Mouse (Mus musculus): ENCODE measurements around the gene Il21.

The Il21 gene

DNA sequence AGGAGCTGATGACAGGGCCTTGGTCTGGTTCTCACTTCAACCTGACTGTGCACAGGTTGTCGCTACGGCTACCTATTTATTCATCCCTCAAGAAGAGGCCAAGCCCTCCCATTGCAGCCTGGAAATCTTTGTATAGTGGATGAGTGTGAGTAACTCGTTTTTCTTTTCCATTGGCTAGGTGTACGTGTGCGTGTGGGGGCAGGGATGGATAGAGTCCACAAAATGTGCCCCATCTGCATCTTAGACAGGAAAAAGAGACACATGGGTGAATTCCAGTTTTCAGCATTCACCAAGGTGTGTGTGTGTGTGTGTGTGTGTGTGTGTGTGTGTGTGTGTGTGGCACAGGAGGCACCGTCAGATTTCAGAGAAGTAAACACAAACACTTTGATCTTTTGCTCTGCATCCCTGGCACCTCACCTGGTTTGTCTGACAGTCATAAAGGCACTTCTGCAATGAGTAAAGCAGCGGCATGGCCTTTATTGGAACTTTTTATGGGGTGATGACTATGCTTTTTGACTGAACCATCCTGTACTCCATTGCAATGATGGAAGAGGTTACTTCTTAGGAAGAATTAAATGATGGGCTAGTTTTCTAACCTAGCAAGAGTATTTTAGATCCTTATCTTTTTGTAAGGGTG lies at the start of gene Il21:
Gene Il21 (minus strand): TSS at position 51 of the 637 bp plus-strand sequence.
- no peak for DNase-seq (ENCODE audit: low read depth, low spot score)

DNA sequence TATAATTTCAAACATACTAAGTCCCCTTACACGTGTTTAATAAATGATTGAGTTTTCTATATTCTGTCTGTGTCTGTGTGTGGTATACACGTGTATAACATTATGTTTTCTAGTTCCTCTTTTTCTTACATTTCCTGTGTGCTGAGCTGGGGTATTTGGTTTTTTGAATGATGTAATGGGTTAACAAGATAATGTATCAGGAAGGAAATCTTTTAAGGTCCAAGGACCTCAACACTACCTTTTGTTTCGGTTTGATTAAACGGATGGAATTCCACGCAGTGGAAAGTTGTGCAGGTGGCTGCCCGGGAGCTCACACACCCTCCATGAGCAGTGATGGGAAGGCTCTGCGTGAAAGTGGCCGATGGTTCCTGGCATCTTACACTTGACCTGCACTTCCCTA lies 48.4 kb upstream of the Il21 start:
- no peak for DNase-seq (ENCODE audit: low read depth, low spot score)

DNA sequence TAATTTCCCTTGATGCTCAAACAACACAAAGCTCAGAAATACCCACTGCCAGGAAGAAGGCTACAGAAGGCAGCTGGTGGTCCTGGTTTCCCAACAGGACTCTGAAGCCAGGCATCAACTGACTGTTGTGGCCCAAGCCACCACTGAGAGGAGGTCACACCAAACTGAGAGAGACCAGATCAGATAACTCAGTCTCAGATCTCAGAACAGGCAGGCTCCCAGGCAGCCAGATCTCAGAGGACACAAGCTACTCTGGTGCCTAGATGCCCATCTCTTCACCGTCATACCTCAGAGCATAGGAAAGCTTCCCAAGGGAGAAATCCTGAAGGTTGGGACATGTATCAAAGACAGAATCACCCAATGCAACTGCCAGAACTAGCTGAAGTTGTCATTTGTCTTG lies 47.8 kb upstream of the Il21 start:
- DNase-seq (ENCODE audit: low read depth, low spot score), result no peak

DNA sequence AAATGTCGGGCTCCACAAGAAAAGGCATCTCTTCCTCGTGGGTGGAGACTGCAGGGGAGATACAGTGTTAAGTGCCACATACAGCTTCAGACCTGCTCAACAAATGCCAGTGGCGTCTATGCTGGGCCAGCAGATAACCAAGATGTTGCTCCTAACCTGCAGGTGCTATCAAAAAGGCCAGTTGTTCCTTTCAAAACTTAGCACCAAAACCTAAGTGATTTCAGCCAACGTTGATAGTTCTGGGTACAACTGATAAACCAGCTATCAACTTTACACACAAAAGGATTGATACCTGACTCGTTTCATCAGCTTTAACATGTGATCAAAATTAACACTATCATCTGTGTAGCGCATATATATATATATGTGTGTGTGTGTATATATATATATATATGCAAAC lies 42.2 kb upstream of the Il21 start:
- no peak for DNase-seq (ENCODE audit: low read depth, low spot score)

DNA sequence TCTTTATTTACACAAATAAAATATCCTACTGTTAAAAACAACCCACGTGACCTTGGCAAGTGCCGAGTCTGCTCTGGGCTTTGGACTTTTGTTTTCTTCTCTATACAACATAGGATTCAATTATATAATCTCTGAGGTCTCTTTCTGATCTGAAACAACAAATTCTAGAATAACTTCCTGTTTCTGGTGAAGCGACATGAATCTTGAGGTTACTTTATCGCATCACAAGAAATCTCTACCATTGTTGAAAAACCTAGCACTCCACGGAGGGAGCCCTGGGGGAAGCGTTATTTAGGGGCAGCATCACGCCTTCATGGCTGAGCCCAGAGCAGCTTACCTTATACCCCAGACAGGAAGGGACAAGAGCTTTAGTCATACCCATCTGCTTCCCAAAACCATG lies 40.7 kb upstream of the Il21 start:
- no peak for DNase-seq (ENCODE audit: low read depth, low spot score)

DNA sequence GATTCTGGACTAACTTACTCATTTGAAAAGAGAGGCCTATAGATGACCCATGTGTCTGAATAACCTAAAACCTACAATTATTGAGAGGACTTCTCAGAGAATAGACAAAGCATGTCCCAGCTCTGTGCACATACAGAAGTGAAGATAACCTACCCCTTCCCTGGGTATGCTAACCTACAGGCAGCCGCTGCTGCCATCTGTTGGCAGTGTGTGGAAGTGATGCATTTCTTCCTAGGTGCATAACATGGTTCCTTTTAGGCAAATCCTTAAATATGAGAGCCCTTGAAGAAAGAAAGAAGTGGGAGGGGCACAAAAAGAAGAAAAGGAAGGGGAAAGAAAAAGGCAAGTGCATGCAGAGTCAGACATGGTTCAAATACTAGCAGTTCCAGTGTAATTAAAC lies 38.8 kb upstream of the Il21 start:
- peak; percentile 47 for DNase-seq (ENCODE audit: low read depth, low spot score)

DNA sequence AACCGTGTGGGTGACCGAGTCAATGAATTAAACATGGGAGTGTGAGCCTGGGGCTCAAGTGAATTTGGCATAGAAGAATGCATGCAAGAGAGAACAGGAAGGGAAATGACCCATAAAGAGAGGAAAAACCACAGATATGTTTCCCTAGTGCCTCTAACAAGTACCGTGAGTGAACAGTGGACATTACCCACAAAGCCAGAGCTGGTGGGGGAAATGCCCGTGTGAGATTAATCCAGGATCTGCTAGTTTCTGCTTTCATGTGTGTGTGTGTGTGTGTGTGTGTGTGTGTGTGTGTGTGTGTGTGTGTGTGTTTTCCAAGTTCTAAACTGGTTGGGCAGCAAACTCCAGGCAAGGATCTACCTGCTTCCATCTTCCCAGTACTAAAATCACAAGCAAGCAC lies 37.5 kb upstream of the Il21 start:
- no peak for DNase-seq (ENCODE audit: low read depth, low spot score)

DNA sequence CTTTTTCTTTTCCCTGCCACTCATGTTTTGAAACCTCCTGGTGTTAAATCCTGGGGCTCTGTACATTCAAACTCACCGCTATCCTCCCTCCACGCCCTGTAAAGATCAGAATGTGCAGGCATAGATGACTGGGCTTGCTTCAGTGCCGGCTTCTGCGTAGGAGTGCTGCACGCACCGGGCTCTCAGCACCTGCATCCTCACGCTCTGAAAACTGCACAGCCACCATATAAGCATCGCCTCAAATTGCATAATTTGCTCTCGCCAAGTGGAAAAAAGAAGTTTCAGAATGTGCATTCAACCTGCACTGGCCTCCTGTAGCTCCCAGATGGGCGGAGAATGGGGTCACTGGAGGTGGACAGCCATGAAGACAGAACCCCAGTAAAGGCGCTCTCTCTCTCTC lies 35.9 kb upstream of the Il21 start:
- no peak for DNase-seq (ENCODE audit: low read depth, low spot score)

DNA sequence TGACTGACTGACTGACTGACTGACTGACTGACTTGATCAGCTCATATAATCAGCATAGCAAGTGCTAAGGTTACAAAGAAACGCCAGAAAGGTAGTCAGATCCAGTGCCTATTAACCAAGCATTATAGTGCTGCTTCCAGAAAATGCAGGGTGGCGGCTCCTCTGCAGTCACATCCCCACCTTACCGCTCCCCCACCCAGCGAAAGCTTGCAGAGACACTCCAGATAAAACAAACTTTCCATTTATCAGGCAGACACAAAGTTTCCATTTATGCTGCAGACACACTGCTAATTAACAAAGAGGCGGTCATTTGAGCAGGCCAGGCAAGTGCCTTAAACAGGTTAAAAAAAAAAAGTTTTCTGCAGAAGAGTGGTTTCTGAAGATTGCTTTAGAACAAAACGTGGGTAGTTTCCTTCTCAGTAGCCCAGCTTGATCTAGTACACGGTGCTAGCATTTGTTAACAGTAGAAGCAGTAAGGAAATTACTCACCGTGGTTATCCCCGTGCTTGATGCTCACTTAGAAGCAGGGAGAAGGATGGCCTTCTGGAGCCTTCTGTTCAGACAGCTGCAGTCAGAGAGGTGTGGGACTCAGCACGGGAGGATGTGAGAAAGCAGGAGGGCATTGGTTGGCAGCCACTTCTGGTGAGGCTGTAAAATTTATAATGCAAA lies 27.0 kb upstream of the Il21 start:
- no peak for DNase-seq (ENCODE audit: low read depth, low spot score)

DNA sequence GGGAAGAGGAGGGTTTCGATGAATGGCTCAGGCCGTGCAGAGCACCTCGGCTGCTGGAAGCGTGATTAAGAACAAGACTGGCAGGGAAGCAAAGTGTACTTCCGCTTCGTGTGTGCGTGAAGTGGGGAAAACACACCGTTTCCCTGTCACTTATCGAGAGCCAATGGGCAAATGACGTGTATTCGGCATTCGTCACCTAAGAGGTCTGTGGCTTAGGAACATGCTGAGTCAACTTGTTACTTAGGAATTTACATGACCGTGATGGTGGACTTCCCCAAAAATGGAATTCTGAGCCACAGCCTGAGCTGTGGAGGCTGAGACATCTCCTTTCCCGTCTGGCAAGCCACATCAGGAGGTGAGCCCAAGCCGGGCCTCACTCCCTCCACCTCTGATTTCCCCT lies 25.3 kb upstream of the Il21 start:
- DNase-seq (ENCODE audit: low read depth, low spot score), result no peak

DNA sequence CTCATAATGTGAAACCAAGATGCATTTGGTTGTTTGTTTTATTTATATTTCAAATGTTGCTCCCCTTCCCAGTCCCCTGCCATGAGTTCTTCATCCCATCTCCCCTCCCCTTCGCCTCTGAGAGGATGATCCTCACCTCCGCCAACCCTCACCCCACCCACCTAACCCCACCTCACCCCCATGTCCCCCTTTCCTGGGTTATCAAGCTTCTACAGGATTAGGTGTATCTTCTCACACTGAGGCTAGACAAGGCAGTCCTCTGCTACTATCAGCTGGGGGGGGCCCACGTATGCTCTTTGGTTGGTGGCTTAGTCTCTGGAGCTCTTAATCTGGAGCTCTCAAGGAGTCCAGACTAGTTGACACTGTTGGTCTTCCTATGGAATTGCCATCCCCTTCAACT lies 18.5 kb upstream of the Il21 start:
- no peak for DNase-seq (ENCODE audit: low read depth, low spot score)

DNA sequence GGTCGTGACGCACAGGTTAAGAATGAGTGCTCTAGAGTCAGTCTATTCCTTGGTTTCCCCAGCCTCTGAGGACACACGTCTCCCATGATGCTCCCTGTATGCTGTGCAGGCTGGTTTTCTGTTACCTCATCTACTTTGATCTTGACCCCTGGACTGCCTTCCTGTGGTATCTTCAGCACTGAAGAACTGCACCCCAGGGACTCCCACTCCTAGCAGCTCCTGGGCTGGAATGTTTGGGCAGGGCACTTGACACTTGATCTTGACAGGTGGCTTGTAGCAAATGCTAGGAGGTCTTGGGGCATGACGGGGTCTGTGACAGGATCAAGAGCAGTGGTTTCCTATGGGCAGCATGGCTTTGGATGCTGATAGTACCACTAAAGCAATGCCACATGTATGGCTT lies 2.6 kb upstream of the Il21 start:
- peak; percentile 24 for DNase-seq (ENCODE audit: low read depth, low spot score)

DNA sequence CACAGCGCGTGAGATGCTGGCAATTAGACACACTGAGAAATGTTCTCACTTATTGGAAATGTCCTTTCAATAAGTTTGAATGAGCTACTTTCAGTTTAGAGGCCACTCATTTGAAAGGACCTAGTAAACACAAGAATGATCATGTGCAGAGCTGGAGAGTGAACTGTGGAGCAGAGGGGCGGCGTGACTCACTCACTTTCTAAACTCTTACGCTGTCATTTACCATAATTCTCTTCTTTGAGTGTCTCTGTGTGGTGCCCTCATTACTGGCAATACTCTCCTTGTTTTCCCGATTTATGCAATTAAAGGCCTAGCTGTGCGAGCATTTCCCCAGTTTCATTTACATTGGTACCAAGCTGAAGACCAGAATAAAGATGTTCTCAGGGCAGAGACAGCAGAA lies 1.3 kb downstream of the Il21 start:
- no peak for DNase-seq (ENCODE audit: low read depth, low spot score)

DNA sequence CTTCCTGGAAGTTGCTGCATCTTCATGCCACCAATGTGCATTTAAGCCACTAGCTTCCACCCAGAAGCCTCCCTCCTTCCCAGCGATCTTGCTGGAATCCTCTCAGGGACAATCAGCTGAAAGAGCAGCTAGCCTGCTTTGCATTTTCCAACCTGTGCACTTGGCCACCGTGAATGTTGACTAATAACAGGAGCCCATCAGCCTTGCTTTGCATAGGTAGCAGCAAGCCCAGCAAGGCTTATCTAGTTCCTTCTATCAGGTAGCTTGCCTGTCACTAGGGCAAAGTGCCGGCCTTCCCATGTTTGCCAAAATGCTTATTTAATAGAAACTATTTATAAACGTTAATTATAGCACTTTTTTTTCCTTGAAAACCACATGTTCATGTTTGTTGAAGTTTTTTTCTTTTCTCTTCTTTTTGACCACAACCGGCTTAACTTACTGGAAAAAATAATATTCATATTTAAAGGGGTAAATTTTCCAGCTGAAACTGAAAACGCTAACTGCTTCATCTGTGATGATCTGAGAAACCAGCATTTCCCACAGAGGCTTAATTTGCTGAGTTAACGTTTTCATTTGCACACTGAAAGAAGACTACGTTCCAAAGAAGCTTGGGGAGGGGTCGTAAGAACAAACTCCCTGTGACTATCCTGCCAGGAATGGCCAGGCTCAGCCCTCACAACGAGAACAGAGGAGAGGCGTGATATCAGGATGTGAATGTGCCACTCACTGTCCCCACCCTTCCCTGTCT lies 3.2 kb downstream of the Il21 start:
- no peak for DNase-seq (ENCODE audit: low read depth, low spot score)

DNA sequence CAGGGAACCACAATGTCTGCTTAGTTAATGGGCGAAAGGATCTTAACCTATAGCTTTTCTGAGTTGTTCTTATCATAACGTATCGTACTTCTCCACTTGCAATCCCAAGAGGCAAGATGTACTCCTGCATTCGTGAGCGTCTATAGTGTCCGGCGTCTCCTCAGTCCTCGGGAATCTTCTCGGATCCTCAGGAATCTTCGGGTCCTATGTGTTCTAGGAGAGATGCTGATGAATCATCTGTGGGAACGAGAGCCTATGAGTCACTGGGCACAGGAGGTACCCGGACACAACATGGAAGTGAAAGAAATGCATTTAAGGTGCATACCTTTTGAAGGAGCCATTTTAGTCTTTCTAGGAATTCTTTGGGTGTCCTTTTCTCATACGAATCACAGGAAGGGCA lies 7.3 kb downstream of the Il21 start:
- DNase-seq (ENCODE audit: low read depth, low spot score), result no peak

DNA sequence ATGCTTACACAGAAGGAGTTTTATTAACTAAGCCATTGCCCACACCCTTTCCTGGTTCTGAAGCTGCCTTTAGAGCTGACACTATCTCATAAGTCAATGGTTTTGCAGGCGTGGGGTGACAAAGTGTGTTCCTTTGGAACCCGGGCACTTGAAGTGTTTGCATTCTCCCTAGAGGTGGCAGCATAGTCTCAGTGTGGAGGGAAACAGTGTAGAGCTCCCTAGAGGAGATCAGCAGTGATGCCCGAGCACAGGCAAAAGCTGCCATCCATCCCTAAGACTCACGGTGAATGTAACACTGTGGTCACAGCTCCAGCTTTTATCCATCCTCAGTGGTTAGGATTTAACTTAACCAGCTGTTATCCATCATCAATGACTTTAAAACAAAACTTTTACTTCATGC lies 13.4 kb downstream of the Il21 start:
- DNase-seq (ENCODE audit: low read depth, low spot score), result peak; percentile 39

DNA sequence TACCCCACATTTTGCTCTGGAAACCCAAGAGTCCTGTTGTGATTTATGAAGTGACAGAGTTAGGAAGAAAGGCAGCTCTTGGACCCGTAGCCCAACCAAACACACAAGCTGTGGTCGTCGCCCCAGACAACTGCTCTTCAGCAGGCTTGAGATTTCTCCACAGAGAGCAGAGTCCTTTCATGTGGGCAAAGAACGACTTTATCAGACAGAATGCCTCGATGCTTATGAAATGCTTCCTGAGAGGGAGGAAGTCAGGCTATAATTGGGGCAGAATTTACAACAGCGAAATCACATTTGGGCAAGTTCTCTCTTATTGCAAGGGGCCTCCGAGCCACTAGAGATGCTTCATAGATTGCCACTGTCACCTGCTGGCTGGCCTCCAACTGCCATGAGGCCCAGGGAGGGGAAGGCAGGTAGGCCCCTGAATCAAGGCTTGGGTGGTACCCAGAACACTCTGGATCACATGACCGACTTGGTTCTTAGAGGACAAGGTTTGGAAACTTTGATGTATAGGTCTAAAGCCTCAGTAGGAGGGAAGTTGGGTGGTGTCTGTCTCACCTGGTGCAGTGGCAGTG lies 27.1 kb downstream of the Il21 start:
- DNase-seq (ENCODE audit: low read depth, low spot score), result no peak

DNA sequence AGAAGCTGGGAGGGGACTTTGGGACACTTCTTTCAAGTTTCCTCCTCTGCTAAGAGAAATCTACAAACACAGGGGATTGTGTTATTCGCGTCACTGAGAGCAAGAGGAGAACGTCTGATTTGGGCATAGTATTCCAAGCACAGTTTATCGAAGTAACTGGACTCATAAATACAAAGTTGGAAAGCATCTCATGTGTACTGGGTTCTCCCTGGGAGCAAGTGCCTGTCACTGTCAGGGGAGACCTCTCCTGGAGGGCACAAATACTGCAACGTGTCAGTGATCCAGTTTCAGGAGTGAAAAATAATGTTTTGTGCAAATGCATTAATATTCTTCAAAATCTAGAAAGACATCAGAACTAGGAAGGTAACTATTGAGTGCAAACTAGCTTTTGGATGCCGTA lies 27.9 kb downstream of the Il21 start:
- no peak for DNase-seq (ENCODE audit: low read depth, low spot score)

DNA sequence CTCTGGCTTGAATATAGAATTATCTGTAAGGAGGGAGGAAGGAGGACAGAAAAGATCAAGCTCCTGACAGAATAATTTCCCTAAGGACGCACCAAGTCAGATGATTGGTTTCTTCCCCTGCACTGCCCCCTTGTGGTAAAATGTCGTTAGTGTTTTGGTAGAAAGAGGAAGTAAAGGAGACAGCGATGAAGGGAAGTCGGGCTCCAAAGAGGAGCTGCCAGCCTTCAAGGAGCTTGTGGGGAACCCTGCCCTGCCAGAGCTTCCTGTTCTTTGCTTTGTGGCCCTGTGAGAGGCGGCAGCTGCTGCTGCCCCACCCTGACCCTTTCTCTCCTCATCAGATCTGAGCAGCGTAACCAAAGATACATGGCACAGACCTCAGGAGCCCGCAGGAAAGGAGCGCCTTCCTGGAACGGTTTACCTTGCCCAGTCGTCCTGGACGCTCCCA lies 28.4 kb downstream of the Il21 start:
- DNase-seq (ENCODE audit: low read depth, low spot score), result peak; percentile 90

DNA sequence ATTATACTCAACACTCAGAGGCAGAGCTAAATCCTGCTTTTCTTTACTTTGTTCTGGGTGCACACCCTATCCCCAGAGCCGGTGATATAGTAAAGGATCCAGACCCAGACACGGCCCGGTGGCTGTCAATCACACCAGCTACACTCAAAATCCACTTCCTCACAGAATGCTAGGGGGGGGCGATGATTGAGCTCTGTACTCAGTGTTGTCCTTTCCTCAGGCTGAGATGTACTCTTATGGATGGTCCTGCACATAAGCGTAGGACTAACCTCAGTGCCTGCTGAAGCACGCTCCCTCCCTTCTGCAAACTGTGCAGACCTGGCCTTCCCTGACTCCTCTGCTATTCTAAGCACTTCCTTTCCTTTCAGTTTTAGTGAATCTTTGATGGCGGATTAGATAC lies 29.6 kb downstream of the Il21 start:
- no peak for DNase-seq (ENCODE audit: low read depth, low spot score)

DNA sequence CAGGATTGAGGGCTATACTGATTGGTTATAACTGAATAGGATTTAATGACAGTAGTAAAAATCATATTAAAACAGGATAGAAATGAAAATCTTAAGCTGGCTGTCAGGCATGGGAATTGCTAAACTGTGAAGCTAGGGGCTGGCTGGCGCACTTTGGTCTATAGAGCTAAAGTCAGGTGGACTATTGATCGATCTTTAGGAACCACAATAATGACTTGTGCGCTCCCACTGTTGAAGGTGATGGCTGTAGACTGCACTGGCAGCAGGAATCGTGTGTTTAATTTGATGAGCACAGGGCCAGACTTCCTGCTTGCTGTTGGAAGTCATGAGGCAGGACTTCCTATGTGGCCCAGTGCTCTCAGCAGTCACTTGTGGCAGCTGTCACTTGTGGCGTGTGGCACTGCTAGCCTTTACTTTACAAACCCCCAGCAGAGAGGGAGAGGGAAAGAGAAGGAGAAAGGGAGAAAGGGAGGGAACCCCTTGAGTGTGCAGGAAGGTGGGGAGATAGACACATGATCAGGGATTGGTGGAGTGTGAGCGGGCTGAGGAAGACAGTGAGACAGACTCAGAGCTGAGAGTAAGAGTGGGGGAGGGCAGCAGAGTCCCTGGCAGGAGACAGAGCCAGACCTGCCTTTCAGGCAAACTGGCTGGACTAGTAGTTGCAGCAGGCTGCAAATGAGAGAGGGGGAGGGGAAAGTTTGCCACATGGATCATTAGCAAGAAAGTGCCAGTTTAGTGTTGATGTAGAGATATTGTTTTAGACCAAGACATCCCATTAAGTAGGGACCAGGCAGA lies 31.1 kb downstream of the Il21 start:
- no peak for DNase-seq (ENCODE audit: low read depth, low spot score)

DNA sequence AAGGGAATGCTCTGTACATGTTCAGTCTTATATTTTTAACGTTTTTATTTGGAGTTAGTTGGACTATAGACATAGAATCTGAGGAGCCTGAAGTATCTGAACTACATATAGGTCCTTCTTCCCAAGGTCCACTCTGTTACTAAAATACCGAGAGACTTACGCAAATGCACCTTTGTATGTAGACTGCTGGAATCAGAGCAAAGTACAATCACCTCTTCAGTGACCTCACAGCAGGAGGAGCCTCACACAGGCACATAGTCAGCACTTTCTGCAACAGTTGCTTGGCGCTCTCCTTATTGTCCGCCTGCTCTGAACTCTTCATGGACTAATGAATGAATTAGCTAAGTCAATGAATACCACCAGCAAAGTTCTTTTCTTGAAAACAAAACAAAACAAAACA lies 34.1 kb downstream of the Il21 start:
- no peak for DNase-seq (ENCODE audit: low read depth, low spot score)

Data from mesoderm, embryonic 11.5 days (tissue).